Mouse (Mus musculus): Measurements from ENCODE around the gene Gapt.

- TF ChIP-seq CTCF (IDR thresholded peaks at IDR 0.05; ENCODE audit: control insufficient read depth, insufficient read depth, insufficient replicate concordance, low read depth, low read length) (no peak), POLR2A (IDR thresholded peaks at IDR 0.05; ENCODE audit: control insufficient read depth, low read depth, low read length) (no peak)
Measured at GRCm38 (mm10) chr13:110363722-110364121, 6.7 kb upstream of the Gapt start.
